Mouse (Mus musculus): ENCODE measurements around the gene Zmynd8.
"Not testable (repeated sequence)": the region's sequence is repeated elsewhere in the genome, so short reads cannot be mapped to it uniquely, and the experiment has no call there.

The Zmynd8 gene

DNA sequence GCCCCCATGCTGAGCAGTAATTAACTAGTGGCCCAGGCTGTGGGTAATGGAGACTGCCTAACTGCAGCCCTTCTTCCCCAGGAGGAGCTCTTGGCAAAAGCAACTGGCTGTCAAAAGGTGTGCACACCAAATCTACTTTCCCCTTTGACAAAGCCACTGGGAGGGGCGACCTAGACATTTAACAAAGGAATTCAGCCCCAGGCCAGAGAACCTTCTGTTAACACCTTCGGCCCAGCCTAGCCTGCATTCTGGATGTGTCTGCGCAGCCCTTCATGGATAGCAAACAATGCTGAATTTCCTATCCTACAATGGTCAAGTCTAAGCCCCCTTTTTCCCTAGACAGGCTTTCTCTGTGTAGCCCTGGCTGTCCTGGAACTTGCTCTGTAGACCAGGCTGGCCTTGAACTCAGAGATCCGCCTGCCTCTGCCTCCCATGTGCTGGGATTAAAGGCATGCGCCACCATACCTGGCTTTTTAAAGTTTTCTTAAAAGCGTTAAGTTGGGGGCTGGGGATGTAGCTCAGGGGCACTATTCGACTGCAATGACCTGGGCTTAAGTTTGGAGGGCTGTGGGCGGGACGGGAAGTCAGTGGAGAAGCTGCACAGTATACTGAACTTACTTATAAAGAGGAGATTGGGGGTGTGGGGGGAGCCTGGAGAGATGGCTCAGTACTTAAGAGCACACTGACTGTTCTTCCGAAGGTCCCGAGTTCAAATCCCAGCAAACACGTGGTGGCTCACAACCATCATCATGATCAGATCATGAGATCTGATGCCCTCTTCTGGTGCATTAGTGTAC is 90.4 kb downstream of the Zmynd8 start:
- no peak for DNase-seq (ENCODE audit: low read depth, low spot score)

GRCm38 (mm10) chr2:165800174-165800573 is 98.6 kb downstream of the Zmynd8 start:
- not testable (repeated sequence) for DNase-seq (ENCODE audit: low read depth, low spot score)

GRCm38 (mm10) chr2:165797876-165798275 is 100.9 kb downstream of the Zmynd8 start:
- DNase-seq (ENCODE audit: low read depth, low spot score): no peak

DNA sequence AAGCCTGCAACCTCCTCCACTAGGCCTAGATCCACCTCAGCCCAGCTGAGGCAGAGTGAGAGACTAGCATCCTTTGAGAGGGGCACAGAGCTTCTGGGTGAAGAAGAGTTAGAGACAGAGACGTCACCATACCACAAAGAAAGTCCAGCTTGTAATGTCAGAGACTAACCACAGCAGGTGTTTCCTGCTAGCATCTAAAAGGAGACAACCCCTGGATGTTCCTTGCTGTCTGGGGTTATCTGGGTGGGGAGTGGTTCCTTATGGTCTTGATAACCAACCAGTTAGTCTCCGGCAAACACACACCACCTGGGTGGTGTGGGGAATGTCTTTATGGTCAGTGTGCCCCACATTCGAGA is 105.6 kb downstream of the Zmynd8 start:
- DNase-seq (ENCODE audit: low read depth, low spot score): no peak

GRCm38 (mm10) chr2:165792431-165793282 is 106.2 kb downstream of the Zmynd8 start:
- no peak for DNase-seq (ENCODE audit: low read depth, low spot score)

GRCm38 (mm10) chr2:165791657-165792056 is 107.2 kb downstream of the Zmynd8 start:
- DNase-seq (ENCODE audit: low read depth, low spot score): peak; percentile 66

DNA sequence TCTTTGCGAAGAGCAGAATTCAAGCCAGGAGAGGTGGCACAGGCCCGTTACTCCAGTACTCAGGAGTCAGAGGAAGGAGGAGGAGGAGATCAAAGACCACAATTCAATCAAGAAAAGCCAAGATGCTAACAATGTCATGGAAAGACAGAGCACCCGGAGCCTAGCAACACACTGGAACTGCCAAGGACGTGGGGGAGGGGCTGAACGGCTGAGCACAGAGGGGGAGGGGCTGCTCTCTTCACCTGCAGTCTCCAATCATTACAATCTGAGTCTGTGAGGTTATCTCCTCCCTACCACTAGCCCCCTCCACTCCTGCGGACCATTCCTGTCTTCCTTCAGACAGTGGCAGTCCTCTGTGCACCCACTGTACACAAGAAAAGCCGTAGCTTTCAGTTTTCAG is 107.8 kb downstream of the Zmynd8 start:
- DNase-seq (ENCODE audit: low read depth, low spot score): no peak

DNA sequence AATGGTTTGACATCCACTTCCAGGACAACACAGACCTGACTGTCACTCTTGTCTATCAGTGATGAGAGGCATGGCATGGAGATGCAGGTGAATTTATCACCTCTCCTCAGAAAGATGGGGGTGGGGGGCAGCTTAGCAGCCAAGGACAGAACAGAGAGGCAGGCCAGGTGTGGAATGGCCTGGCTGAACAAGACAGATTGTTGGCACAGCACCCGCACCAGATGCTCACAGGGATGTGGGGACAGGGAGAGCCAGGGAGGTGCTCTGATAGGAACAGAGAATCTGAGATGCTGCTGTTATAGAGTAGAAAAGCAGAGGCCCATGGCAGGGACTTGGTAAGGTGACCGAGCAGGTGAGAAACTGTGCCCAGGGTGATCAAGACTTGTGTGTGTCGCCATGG is 109.1 kb downstream of the Zmynd8 start:
- DNase-seq (ENCODE audit: low read depth, low spot score): no peak

DNA sequence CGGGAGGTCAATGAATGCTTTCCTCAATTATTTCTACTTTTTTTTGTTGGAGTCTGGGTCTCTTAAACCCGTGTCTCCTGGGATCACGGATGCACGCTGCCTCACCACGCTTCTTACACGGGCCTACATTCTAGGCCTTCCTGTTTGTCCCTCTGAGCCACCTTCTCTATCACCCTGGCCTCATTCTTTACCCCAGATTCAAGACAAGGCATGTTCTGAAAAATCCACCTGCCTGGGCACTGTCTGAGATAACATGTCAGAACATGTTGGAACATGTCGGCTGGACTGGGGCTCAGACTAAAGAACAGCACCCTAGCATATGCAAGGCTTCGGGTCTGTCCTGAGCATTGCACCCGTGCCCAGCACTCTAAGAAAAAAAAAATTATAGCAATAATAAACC is 110.0 kb downstream of the Zmynd8 start:
- no peak for DNase-seq (ENCODE audit: low read depth, low spot score)

- DNase-seq (ENCODE audit: low read depth, low spot score): no peak
Observed at GRCm38 (mm10) chr2:165788005-165788404, 110.8 kb downstream of the Zmynd8 start.

DNA sequence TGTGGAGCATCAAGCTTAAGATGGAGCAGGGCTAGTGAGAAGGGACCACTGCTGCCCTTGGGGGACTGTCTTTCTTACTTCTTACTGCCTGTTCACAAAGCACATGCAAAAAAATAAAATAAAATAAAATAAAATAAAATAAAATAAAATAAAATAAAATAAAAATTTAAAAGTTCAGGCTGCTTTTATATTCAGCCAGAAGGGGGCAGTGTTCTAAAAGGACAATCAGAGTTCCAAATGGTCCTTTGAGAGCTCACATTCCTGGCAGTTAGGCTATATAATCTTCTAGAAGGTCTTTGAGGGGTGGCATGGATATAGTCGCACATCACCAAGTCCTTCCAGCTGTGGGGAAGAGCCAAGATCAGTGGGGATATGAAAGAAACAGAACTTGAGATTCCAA is 112.3 kb downstream of the Zmynd8 start:
- no peak for DNase-seq (ENCODE audit: low read depth, low spot score)

GRCm38 (mm10) chr2:165785312-165786036 is 113.3 kb downstream of the Zmynd8 start:
- DNase-seq (ENCODE audit: low read depth, low spot score): no peak

GRCm38 (mm10) chr2:165782324-165782723 is 116.5 kb downstream of the Zmynd8 start:
- DNase-seq (ENCODE audit: low read depth, low spot score): peak; percentile 86

GRCm38 (mm10) chr2:165778927-165779326 is 119.9 kb downstream of the Zmynd8 start:
- peak; percentile 89 for DNase-seq (ENCODE audit: low read depth, low spot score)

DNA sequence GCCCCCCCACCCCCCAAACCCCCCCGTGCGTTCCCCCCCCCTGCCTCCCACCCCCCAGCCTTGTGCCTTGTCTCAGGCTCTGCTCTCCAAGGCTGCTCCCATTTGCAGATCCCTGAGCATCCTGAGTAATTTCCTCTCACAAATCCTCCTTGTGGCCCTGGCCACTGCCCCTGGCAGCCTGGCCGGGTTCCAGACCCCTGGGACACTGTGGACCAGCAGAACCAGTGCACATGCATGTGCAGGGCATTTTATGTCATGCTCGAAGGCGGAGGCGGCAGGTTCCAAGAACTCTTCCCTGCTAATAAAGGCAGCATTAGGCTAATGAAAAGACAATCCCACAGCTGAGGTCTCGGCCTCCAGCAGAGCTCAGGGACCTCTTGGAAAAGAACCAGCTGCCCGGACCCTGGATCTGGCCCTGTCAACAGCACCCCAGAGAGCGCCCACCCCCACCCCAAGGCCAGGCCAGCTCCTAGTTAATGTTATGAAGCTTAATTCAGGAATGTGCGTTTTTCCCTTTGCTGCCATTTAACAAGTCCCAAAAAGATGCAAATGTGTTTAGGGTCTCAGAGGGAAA is 129.4 kb downstream of the Zmynd8 start:
- no peak for DNase-seq (ENCODE audit: low read depth, low spot score)

GRCm38 (mm10) chr2:165768805-165769358 is 129.9 kb downstream of the Zmynd8 start:
- DNase-seq (ENCODE audit: low read depth, low spot score): no peak

- peak; percentile 73 for DNase-seq (ENCODE audit: low read depth, low spot score)
Observed at GRCm38 (mm10) chr2:165759421-165759985, 139.3 kb downstream of the Zmynd8 start.

GRCm38 (mm10) chr2:165758534-165758933 is 140.3 kb downstream of the Zmynd8 start:
- DNase-seq (ENCODE audit: low read depth, low spot score): peak; percentile 72

DNA sequence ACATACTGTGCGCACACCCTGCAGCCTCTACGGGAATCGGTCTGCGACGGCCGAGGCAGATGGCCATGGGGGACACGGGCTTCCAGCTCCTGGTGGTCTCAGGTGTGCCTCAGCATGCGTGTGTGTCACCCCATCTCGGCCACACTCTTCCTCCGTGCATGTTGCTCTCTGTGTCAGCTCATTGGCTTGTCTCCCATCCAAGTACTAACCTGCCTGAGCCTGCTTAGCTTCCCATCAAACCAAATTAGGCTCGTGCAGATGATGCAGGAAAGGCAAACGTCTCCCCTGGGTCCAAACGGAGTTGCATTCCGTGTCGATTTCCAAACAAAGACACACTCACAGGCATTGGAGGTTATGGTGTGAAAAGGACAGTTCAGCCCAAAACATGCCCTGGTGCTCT is 141.0 kb downstream of the Zmynd8 start:
- DNase-seq (ENCODE audit: low read depth, low spot score): peak; percentile 49

GRCm38 (mm10) chr2:165752704-165753103 is 146.1 kb downstream of the Zmynd8 start:
- DNase-seq (ENCODE audit: low read depth, low spot score): no peak

DNA sequence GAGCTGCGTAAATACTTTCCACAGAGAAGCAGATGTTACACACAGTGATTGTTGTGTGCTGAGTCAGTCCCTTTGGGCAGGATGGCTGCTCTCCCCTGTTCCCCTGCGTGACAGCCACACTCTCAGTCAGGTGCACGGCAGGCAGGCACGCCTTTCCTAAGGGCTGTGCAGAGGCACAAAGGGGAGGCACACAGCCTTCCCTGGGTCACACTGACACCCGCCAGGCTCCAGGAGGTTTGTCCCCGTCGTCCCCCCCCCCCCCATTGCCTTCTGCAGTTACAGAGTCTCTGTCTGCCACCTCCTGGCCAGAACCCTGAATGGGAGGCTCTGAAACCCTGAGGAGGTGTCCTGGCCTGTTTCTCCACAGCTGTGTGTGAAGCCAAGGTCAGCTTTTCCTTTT is 147.7 kb downstream of the Zmynd8 start:
- DNase-seq (ENCODE audit: low read depth, low spot score): peak; percentile 44

Data from mesoderm, embryonic 11.5 days (tissue).